8 mouse cellular contexts compared by ENCODE assay signal in the genomic region with DNA sequence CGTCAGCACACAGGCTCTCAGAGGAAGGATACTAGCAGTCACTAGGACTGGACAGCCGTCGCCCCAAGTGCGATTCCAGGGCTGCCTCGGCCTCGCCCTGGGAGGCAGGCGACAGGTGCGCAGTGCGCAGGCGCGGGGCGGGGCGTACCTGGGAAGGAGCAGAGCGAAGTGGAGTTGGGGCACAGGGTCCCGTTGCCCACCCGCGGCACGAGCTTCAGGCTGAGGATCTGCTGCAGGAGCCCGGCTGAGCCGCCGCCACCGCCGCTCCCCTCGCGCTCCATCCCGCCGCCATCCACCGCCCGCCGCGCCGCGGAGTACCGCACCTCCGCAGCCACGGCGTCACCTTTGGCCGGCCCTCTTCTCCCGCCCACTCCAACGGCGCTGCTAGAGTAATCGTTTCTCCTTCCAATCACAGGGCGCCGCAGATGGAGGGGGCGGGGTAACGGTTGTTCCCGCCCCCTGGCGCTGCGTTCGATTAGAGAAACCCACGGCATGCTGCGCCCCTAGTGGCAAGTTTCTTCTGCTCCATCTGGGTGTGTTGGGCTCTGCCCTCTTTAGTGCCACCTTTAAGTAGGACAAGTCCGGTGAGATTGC. TPM values are rescaled to one million over a fixed set of nuclear protein-coding genes. Genes with fewer than 3 reads are reported as not detected.
DNase-seq lines count a peak whose midpoint lies in the region; ATAC-seq and TF ChIP-seq lines count a peak whose summit lies in the region.

Tmem170 (minus strand) TSS at position 396 of the 594 bp plus-strand sequence.

- H3K27me3 ChIP-seq in G1E (ENCODE audit: insufficient read depth, low read length) = no peaks in the 10 kb centered on the region
- H3K27me3 ChIP-seq in forebrain, embryonic 16.5 days (replicated peaks; ENCODE audit: control insufficient read depth, insufficient read depth, low read length) = no peaks in the 10 kb centered on the region
- no peaks in the 10 kb centered on the region for H3K27me3 ChIP-seq in lung, embryonic 14.5 days (ENCODE audit: insufficient read depth, low read length)
- H3K27me3 ChIP-seq in thymus, adult 2 months (ENCODE audit: control insufficient read depth, insufficient read depth, low read length) = no peaks in the 10 kb centered on the region

- peak; percentile 94 for DNase-seq in G1E (ENCODE audit: low spot score)
- peak; percentile 98 to 100 for DNase-seq in cerebellum, adult 18-20 months
- peak; percentile 96 to 97 for DNase-seq in heart, postnatal 36 days
- DNase-seq in layer of hippocampus, adult 2 months (ENCODE audit: low spot score in 2 of 2) = peak; percentile 96 to 99
- peak; percentile 99 for DNase-seq in lung, embryonic 14.5 days
- DNase-seq in thymus, adult 2 months = peak; percentile 97

- peak; percentile 72; the same call in 1 of the 2 replicates for TF ChIP-seq POLR2A in olfactory bulb, adult 2 months (IDR thresholded peaks at IDR 0.05; ENCODE audit: insufficient read depth, low read depth, low read length)
- TF ChIP-seq POLR2A in thymus, adult 2 months (IDR thresholded peaks at IDR 0.05; ENCODE audit: control insufficient read depth, extremely low read depth, insufficient read depth, low read length, poor library complexity) = peak; percentile 67; the same call in 1 of the 2 replicates

- peak within 1 kb of the TSS; percentile 71 for H3K9ac ChIP-seq in forebrain, embryonic 16.5 days (replicated peaks; ENCODE audit: low read depth, low read length)
- peak within 1 kb of the TSS; percentile 55 for H3K9ac ChIP-seq in lung, embryonic 14.5 days

- under 1% methylated on average over 48 of the region's 53 CpGs for WGBS in forebrain, embryonic 16.5 days
- under 1% methylated on average over 51 of the region's 53 CpGs for WGBS in lung, embryonic 14.5 days
- under 1% methylated on average over 49 of the region's 53 CpGs for WGBS in olfactory bulb, adult 2 months
- WGBS in thymus, adult 2 months = under 1% methylated on average over 51 of the region's 53 CpGs

- H3K4me3 ChIP-seq in G1E (ENCODE audit: low read depth, low read length) = peak within 1 kb of the TSS; percentile 88
- peak within 1 kb of the TSS; percentile 86 for H3K4me3 ChIP-seq in forebrain, embryonic 16.5 days (replicated peaks; ENCODE audit: low read length)
- H3K4me3 ChIP-seq in layer of hippocampus, adult 2 months = peak within 1 kb of the TSS; percentile 99
- H3K4me3 ChIP-seq in lung, embryonic 14.5 days (ENCODE audit: low read depth, low read length) = peak within 1 kb of the TSS; percentile 77
- H3K4me3 ChIP-seq in olfactory bulb, adult 2 months (ENCODE audit: insufficient read depth, low read depth, low read length) = peak within 1 kb of the TSS; percentile 74
- peak within 1 kb of the TSS; percentile 71 for H3K4me3 ChIP-seq in thymus, adult 2 months (ENCODE audit: control insufficient read depth, insufficient read depth, low read length)

- peak; percentile 68 for TF ChIP-seq CTCF in G1E (IDR thresholded peaks at IDR 0.05; ENCODE audit: low read depth, low read length)
- TF ChIP-seq CTCF in layer of hippocampus, adult 2 months (conservative IDR thresholded peaks at IDR 0.05) = peak; percentile 98
- TF ChIP-seq CTCF in lung, embryonic 14.5 days (IDR thresholded peaks at IDR 0.05; ENCODE audit: low read depth) = peak; percentile 95
- peak; percentile 78 for TF ChIP-seq CTCF in olfactory bulb, adult 2 months (IDR thresholded peaks at IDR 0.05; ENCODE audit: insufficient read depth, low read depth, low read length)
- TF ChIP-seq CTCF in thymus, adult 2 months (IDR thresholded peaks at IDR 0.05; ENCODE audit: borderline replicate concordance, control insufficient read depth, extremely low read depth, insufficient read depth, low read length, poor library complexity) = peak; percentile 93

- H3K9me3 ChIP-seq in G1E (replicated peaks) = no peaks in the 10 kb centered on the region
- H3K9me3 ChIP-seq in forebrain, embryonic 16.5 days (ENCODE audit: control insufficient read depth, low read length) = no peaks in the 10 kb centered on the region
- H3K9me3 ChIP-seq in lung, embryonic 14.5 days (ENCODE audit: low read depth, low read length) = no peaks in the 10 kb centered on the region

- peaks cover 15% of the 10 kb centered on the region for H3K36me3 ChIP-seq in G1E (replicated peaks)
- H3K36me3 ChIP-seq in forebrain, embryonic 16.5 days (ENCODE audit: control insufficient read depth, insufficient read depth) = no peaks in the 10 kb centered on the region
- no peaks in the 10 kb centered on the region for H3K36me3 ChIP-seq in lung, embryonic 14.5 days (ENCODE audit: insufficient read depth)
- no peaks in the 10 kb centered on the region for H3K36me3 ChIP-seq in thymus, adult 2 months (ENCODE audit: control insufficient read depth, insufficient read depth, low read length)

- H3K4me2 ChIP-seq in forebrain, embryonic 16.5 days (ENCODE audit: low read length) = peak within 1 kb of the TSS; percentile 82
- peak within 1 kb of the TSS; percentile 79 for H3K4me2 ChIP-seq in lung, embryonic 14.5 days

- peak; percentile 98 for ATAC-seq in G1E (ENCODE audit: extremely low read depth, insufficient number of reproducible peaks, low FRiP score, poor library complexity, severe bottlenecking)
- ATAC-seq in forebrain, embryonic 16.5 days = peak; percentile 98
- peak; percentile 98 for ATAC-seq in lung, embryonic 14.5 days (ENCODE audit: insufficient read depth)

- H3K4me1 ChIP-seq in G1E (ENCODE audit: insufficient read depth, low read depth, low read length) = peaks cover 23% of the 10 kb centered on the region
- H3K4me1 ChIP-seq in forebrain, embryonic 16.5 days (replicated peaks; ENCODE audit: control insufficient read depth, insufficient read depth, low read length) = peaks cover 8% of the 10 kb centered on the region
- H3K4me1 ChIP-seq in lung, embryonic 14.5 days (ENCODE audit: insufficient read depth) = peaks cover 4% of the 10 kb centered on the region; the same call in 1 of the 2 replicates
- peaks cover 2% of the 10 kb centered on the region; the same call in 1 of the 2 replicates for H3K4me1 ChIP-seq in olfactory bulb, adult 2 months (ENCODE audit: control insufficient read depth, insufficient read depth, low read length)
- peaks cover 3% of the 10 kb centered on the region; the same call in 1 of the 2 replicates for H3K4me1 ChIP-seq in thymus, adult 2 months (replicated peaks; ENCODE audit: control insufficient read depth, insufficient read depth, low read length)

- intact Hi-C loops in heart, postnatal 36 days (cut with DNase I) = loop anchor here (2.0 kb wide), 2 partner anchors 22 to 56 kb away; partner anchors contain the start of genes Cfdp1 and Tmem231

- peak within 1 kb of the TSS; percentile 63 for H3K27ac ChIP-seq in forebrain, embryonic 16.5 days (ENCODE audit: low read length)
- peak within 1 kb of the TSS; percentile 92 for H3K27ac ChIP-seq in layer of hippocampus, adult 2 months
- H3K27ac ChIP-seq in lung, embryonic 14.5 days (ENCODE audit: low read depth) = peak within 1 kb of the TSS; percentile 78
- H3K27ac ChIP-seq in olfactory bulb, adult 2 months (ENCODE audit: insufficient read depth, low read depth, low read length) = no peak within 1 kb of the TSS
- no peak within 1 kb of the TSS; the same call in 1 of the 2 replicates for H3K27ac ChIP-seq in thymus, adult 2 months (ENCODE audit: control insufficient read depth, insufficient read depth, low read length)

RNA-seq across cellular contexts. Expression of gene Tmem170, which starts in this region (rescaled TPM):
- 10.2 and 12.5 TPM in 2 replicates for total RNA-seq in G1E (2014; fragmentation: Nextera tagmentation)
- total RNA-seq in G1E (2017) = 2.8 and 3.2 TPM in 2 replicates
- polyA plus RNA-seq in G1E (2012) = 0.51 and 0.52 TPM in 2 replicates
- polyA plus RNA-seq in forebrain, embryonic 16.5 days (2015; fragmentation: Nextera tagmentation; extraction: Ambion mirVana) = 3.6 and 3.8 TPM in 2 replicates
- 1 to 10 TPM; 3.0 to 3.2 TPM for total RNA-seq in heart, postnatal 36 days (2021)
- total RNA-seq in layer of hippocampus, adult 2 months (2021) = 1 to 10 TPM; 3.9 to 4.5 TPM
- 7.0 and 7.3 TPM in 2 replicates for polyA plus RNA-seq in lung, embryonic 14.5 days (2014; fragmentation: Nextera tagmentation; extraction: Ambion mirVana)
- not detected in 2 replicates for polyA plus RNA-seq in olfactory bulb, adult 2 months (2012; ENCODE audit: insufficient read depth, insufficient read length, low replicate concordance, missing spikeins)
- polyA plus RNA-seq in thymus, adult 2 months (2012; rRNA removed) = 3.1 and 3.7 TPM in 2 replicates

Comparison
In these comparisons a context has a peak if more than half of its experiments do, and no peak if none do; other contexts are left out.
1. H3K27ac ChIP-seq: peak in forebrain, embryonic 16.5 days (single experiment), layer of hippocampus, adult 2 months (single experiment) and lung, embryonic 14.5 days (single experiment); none in olfactory bulb, adult 2 months (single experiment) and thymus, adult 2 months (single experiment).
2. Peak in every context shown above with its lines, with median percentiles within 50 percentile points of each other: ATAC-seq, DNase-seq, H3K4me3 ChIP-seq and CTCF ChIP-seq.